Mouse (Mus musculus) megakaryocyte-erythroid progenitor cell, adult 5-6 weeks (primary cell): Measurements from ENCODE around the gene Gpam. TPM values are rescaled to one million over a fixed set of nuclear protein-coding genes. Genes with fewer than 3 reads are reported as not detected.
"Not testable (repeated sequence)": the region's sequence is repeated elsewhere in the genome, so short reads cannot be mapped to it uniquely, and the experiment has no call there.

ENCODE experiments used
- ATAC-seq: replicated peaks from 2 replicates; pipeline ENCODE4 v1.8.0; 2016; ENCODE audit warnings: mild to moderate bottlenecking, inconsistent platforms; ENCODE audit not compliant: severe bottlenecking, poor library complexity, low FRiP score, low TSS enrichment
- total RNA-seq, 2 experiments: library from RNA; stranded (forward) in 1 of 2; stranded (reverse) in 1 of 2; fragments of 200-1000, 215-1000 nt in 1 of 2; fragments of >200 nt in 1 of 2; fragmentation: Nextera tagmentation in 1 of 2; gene quantifications; 2 replicates each; pipeline ENCODE4 v1.2.3; 2014 to 2017

Gpam gene
- total RNA-seq (2014; fragmentation: Nextera tagmentation) = 16.2 and 19.9 TPM in 2 replicates
- 21.6 and 22.3 TPM in 2 replicates for total RNA-seq (2017)

- ATAC-seq = no peak
Measured at GRCm38 (mm10) chr19:55127072-55127718, at the start of gene Gpam. Gene Gpam (minus strand): TSS chr19:55127238.

GRCm38 (mm10) chr19:55171585-55171984 lies 44.5 kb upstream of the Gpam start:
- ATAC-seq = no peak

- ATAC-seq = no peak
Measured at GRCm38 (mm10) chr19:55170399-55170798, 43.4 kb upstream of the Gpam start.

GRCm38 (mm10) chr19:55169236-55169729 lies 42.2 kb upstream of the Gpam start:
- not testable (repeated sequence) for ATAC-seq

- ATAC-seq = no peak
Measured at GRCm38 (mm10) chr19:55168360-55168759, 41.3 kb upstream of the Gpam start.

- ATAC-seq = no peak
Measured at GRCm38 (mm10) chr19:55167741-55168140, 40.7 kb upstream of the Gpam start.

- ATAC-seq = no peak
Measured at GRCm38 (mm10) chr19:55166741-55167140, 39.7 kb upstream of the Gpam start.

- ATAC-seq = no peak
Measured at GRCm38 (mm10) chr19:55165954-55166353, 38.9 kb upstream of the Gpam start.

GRCm38 (mm10) chr19:55165183-55165865 lies 38.3 kb upstream of the Gpam start:
- 0 out of 2 replicates have a peak, but pooled peaks have one; percentile 50 for ATAC-seq

- no peak for ATAC-seq
Measured at GRCm38 (mm10) chr19:55164162-55164561, 37.1 kb upstream of the Gpam start.

- no peak for ATAC-seq
Measured at GRCm38 (mm10) chr19:55162271-55162670, 35.2 kb upstream of the Gpam start.

- no peak for ATAC-seq
Measured at GRCm38 (mm10) chr19:55159826-55160225, 32.8 kb upstream of the Gpam start.

- no peak for ATAC-seq
Measured at GRCm38 (mm10) chr19:55158606-55159005, 31.6 kb upstream of the Gpam start.

GRCm38 (mm10) chr19:55157029-55157428 lies 30.0 kb upstream of the Gpam start:
- ATAC-seq = no peak

- no peak for ATAC-seq
Measured at GRCm38 (mm10) chr19:55152983-55153382, 25.9 kb upstream of the Gpam start.

- ATAC-seq = not testable (repeated sequence)
Measured at GRCm38 (mm10) chr19:55152274-55152673, 25.2 kb upstream of the Gpam start.

GRCm38 (mm10) chr19:55149646-55150045 lies 22.6 kb upstream of the Gpam start:
- no peak for ATAC-seq

GRCm38 (mm10) chr19:55148109-55148508 lies 21.1 kb upstream of the Gpam start:
- ATAC-seq = no peak

GRCm38 (mm10) chr19:55147568-55147967 lies 20.5 kb upstream of the Gpam start:
- no peak for ATAC-seq

- no peak for ATAC-seq
Measured at GRCm38 (mm10) chr19:55145136-55145535, 18.1 kb upstream of the Gpam start.

- no peak for ATAC-seq
Measured at GRCm38 (mm10) chr19:55144691-55145090, 17.7 kb upstream of the Gpam start.
